In the genomic region with DNA sequence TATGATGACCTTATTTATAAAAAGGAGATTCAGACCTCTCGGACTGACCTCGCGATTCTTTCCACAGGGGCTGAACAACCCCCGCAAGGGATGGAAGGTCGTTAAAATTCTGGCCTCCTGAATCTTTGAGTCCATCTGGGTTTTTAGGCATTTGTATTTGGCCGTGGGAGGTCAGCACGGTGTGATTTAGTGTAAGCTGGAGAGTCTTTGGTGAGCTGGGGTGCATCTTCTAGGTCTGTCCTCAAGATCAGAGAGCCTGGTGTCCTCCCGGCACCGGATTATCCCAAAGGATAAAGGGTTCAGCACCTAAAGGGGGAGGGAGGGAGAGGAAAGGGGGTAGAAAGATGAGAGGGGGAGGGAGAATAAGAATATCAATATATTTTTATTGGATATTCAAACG, we compare ENCODE assay signal across 29 mouse cellular contexts. TPM values are rescaled to one million over a fixed set of nuclear protein-coding genes. Genes with fewer than 3 reads are reported as not detected.
DNase-seq lines count a peak whose midpoint lies in the region; ATAC-seq and TF ChIP-seq lines count a peak whose summit lies in the region.
"Had no signal": no experiment of that assay in that cellular context is flagged by ENCODE, and none has a peak within 500 bp of the region (broad histone marks: within the 10 kb centered on the region; RNA-seq: fewer than 3 reads in every experiment).

No protein-coding gene starts in this region.

- 61% methylated on average over 10 of the region's 10 CpGs for WGBS in kidney, adult 2 months
- 28% methylated on average over 10 of the region's 10 CpGs for WGBS in intestine, embryonic 15.5 days
- 24% methylated on average over 10 of the region's 10 CpGs for WGBS in intestine, embryonic 16.5 days

- no peaks in the 10 kb centered on the region for H3K36me3 ChIP-seq in kidney, adult 2 months (ENCODE audit: control insufficient read depth, insufficient read depth, low read length)
- H3K36me3 ChIP-seq in intestine, embryonic 15.5 days: no peaks in the 10 kb centered on the region
- no peaks in the 10 kb centered on the region for H3K36me3 ChIP-seq in intestine, embryonic 16.5 days (ENCODE audit: control insufficient read depth, insufficient read depth, low read length)
- H3K36me3 ChIP-seq: forebrain, embryonic 12.5 days; heart, embryonic 10.5 days; midbrain, embryonic 10.5 days had no signal

- no peak for DNase-seq in kidney, adult 2 months
- no peak for DNase-seq in kidney, postnatal 10 days
- DNase-seq in neural tube, embryonic 10.5 days (ENCODE audit: extremely low spot score, low spot score): peak; percentile 51
- DNase-seq in urinary bladder, postnatal 25 days (ENCODE audit: low spot score): no peak
- DNase-seq in heart, postnatal 14 days: no peak
- no peak for DNase-seq in spleen, adult 18-20 months
- DNase-seq: adrenal gland, adult 8-10 months; cerebellum, adult 11-12 months; right cerebral cortex, adult 18-20 months; right cerebral cortex, postnatal 4 days had no signal

- H3K4me3 ChIP-seq in kidney, adult 2 months (ENCODE audit: insufficient read depth, low read depth, low read length): no peak overlapping the region
- H3K4me3 ChIP-seq in intestine, embryonic 15.5 days (replicated peaks): no peak overlapping the region
- H3K4me3 ChIP-seq in intestine, embryonic 16.5 days (ENCODE audit: low read length): no peak overlapping the region
- H3K4me3 ChIP-seq: forebrain, embryonic 12.5 days; heart, embryonic 10.5 days; left cerebral cortex, adult 2 months; midbrain, embryonic 10.5 days had no signal

- 0 out of 2 replicates have a peak overlapping the region, but pooled peaks have one; percentile 88 for H3K4me2 ChIP-seq in intestine, embryonic 15.5 days (replicated peaks)
- H3K4me2 ChIP-seq in intestine, embryonic 16.5 days (ENCODE audit: low read depth, low read length): peak overlapping the region; percentile 75; the same call in 1 of the 2 replicates
- H3K4me2 ChIP-seq: forebrain, embryonic 12.5 days had no signal

- no peak overlapping the region for H3K9ac ChIP-seq in intestine, embryonic 15.5 days
- H3K9ac ChIP-seq in intestine, embryonic 16.5 days (ENCODE audit: low read depth, low read length): no peak overlapping the region
- H3K9ac ChIP-seq: forebrain, embryonic 12.5 days had no signal

- intact Hi-C loops in heart, postnatal 14 days (cut with DNase I): loop anchor here (2.0 to 10.0 kb wide), 6 partner anchors 259 to 1071 kb away; no protein-coding TSS in a partner anchor

- no peaks in the 10 kb centered on the region for H3K4me1 ChIP-seq in kidney, adult 2 months (ENCODE audit: control insufficient read depth, insufficient read depth, low read length)
- peaks cover 13% of the 10 kb centered on the region for H3K4me1 ChIP-seq in intestine, embryonic 15.5 days (replicated peaks)
- H3K4me1 ChIP-seq in intestine, embryonic 16.5 days (ENCODE audit: control insufficient read depth, insufficient read depth, low read length): peaks cover 9% of the 10 kb centered on the region

- ATAC-seq in intestine, embryonic 15.5 days: no peak
- ATAC-seq in intestine, embryonic 16.5 days: no peak
- ATAC-seq: activated CD4-positive, CD25-positive, alpha-beta regulatory T cell, adult 4 months had no signal

- TF ChIP-seq POLR2A in kidney, adult 2 months (IDR thresholded peaks at IDR 0.05; ENCODE audit: low read depth, low read length): no peak

- TF ChIP-seq CTCF in kidney, adult 2 months (conservative IDR thresholded peaks at IDR 0.05; ENCODE audit: insufficient read depth, insufficient read length, low read depth, low read length): no peak

- no peaks in the 10 kb centered on the region for H3K9me3 ChIP-seq in intestine, embryonic 15.5 days
- no peaks in the 10 kb centered on the region for H3K9me3 ChIP-seq in intestine, embryonic 16.5 days (ENCODE audit: control insufficient read depth, low read length)
- H3K9me3 ChIP-seq: forebrain, embryonic 12.5 days; heart, embryonic 10.5 days; midbrain, embryonic 10.5 days had no signal

- H3K27ac ChIP-seq in kidney, adult 2 months (ENCODE audit: insufficient read depth, low read depth, low read length): peak overlapping the region; percentile 97
- no peak overlapping the region for H3K27ac ChIP-seq in intestine, embryonic 15.5 days
- H3K27ac ChIP-seq in intestine, embryonic 16.5 days (ENCODE audit: low read length): no peak overlapping the region
- H3K27ac ChIP-seq: forebrain, embryonic 12.5 days; heart, embryonic 10.5 days; left cerebral cortex, adult 2 months; macrophage; midbrain, embryonic 10.5 days had no signal

- H3K27me3 ChIP-seq in kidney, adult 2 months (replicated peaks; ENCODE audit: control insufficient read depth, insufficient read depth, low read length): no peaks in the 10 kb centered on the region
- peaks cover 78% of the 10 kb centered on the region for H3K27me3 ChIP-seq in intestine, embryonic 15.5 days (replicated peaks)
- peaks cover 78% of the 10 kb centered on the region for H3K27me3 ChIP-seq in intestine, embryonic 16.5 days (replicated peaks; ENCODE audit: control insufficient read depth, insufficient read depth, low read length)

RNA-seq across cellular contexts. Expression of gene Hoxd8, which starts 1.1 kb away (rescaled TPM):
- polyA plus RNA-seq in kidney, adult 2 months (2012; rRNA removed): 45.8 and 46.2 TPM in 2 replicates
- polyA plus RNA-seq in intestine, embryonic 15.5 days (2015; fragmentation: Nextera tagmentation; extraction: Ambion mirVana): 4.2 and 5.1 TPM in 2 replicates
- polyA plus RNA-seq in intestine, embryonic 16.5 days (2015; fragmentation: Nextera tagmentation; extraction: Ambion mirVana): 3.1 TPM in 2 replicates
- 1 to 10 TPM; 1.5 to 1.6 TPM for total RNA-seq in heart, postnatal 14 days (2021)
- total RNA-seq: left cerebral cortex, adult 2 months; left cerebral cortex, postnatal 36 days; liver, adult 2 months had no signal
- polyA plus RNA-seq: activated CD4-positive, CD25-positive, alpha-beta regulatory T cell, adult 4 months; C2C12; cortical plate, adult 2 months; forebrain, embryonic 12.5 days; macrophage; midbrain, embryonic 10.5 days had no signal

RNA-seq across cellular contexts. Expression of gene Hoxd9, which starts 5.8 kb away (rescaled TPM):
- polyA plus RNA-seq in kidney, adult 2 months (2012; rRNA removed): 23.9 and 26.0 TPM in 2 replicates
- polyA plus RNA-seq in intestine, embryonic 15.5 days (2015; fragmentation: Nextera tagmentation; extraction: Ambion mirVana): 4.4 and 5.9 TPM in 2 replicates
- 1.8 and 2.5 TPM in 2 replicates for polyA plus RNA-seq in intestine, embryonic 16.5 days (2015; fragmentation: Nextera tagmentation; extraction: Ambion mirVana)
- total RNA-seq in heart, postnatal 14 days (2021): under 1 TPM; 0.12 to 0.24 TPM
- total RNA-seq: layer of hippocampus, postnatal 10 days; left cerebral cortex, adult 2 months; left cerebral cortex, postnatal 36 days; liver, adult 2 months had no signal
- polyA plus RNA-seq: activated CD4-positive, CD25-positive, alpha-beta regulatory T cell, adult 4 months; C2C12; cortical plate, adult 2 months; forebrain, embryonic 12.5 days; liver, adult 2 months; liver, embryonic 16.5 days; macrophage; midbrain, embryonic 10.5 days had no signal

RNA-seq across cellular contexts. Expression of gene Hoxd3, which starts 8.4 kb away (rescaled TPM):
- polyA plus RNA-seq in kidney, adult 2 months (2012; rRNA removed): 10.2 and 10.7 TPM in 2 replicates
- polyA plus RNA-seq in intestine, embryonic 15.5 days (2015; fragmentation: Nextera tagmentation; extraction: Ambion mirVana): 18.8 and 19.2 TPM in 2 replicates
- 13.4 and 15.1 TPM in 2 replicates for polyA plus RNA-seq in intestine, embryonic 16.5 days (2015; fragmentation: Nextera tagmentation; extraction: Ambion mirVana)
- total RNA-seq in heart, postnatal 14 days (2021): not detected
- total RNA-seq: layer of hippocampus, postnatal 10 days; left cerebral cortex, adult 2 months; left cerebral cortex, postnatal 36 days; liver, adult 2 months had no signal
- polyA plus RNA-seq: activated CD4-positive, CD25-positive, alpha-beta regulatory T cell, adult 4 months; C2C12; cortical plate, adult 2 months; forebrain, embryonic 12.5 days; liver, adult 2 months; macrophage had no signal

RNA-seq across cellular contexts. Expression of gene Hoxd4, which starts 8.4 kb away (rescaled TPM):
- polyA plus RNA-seq in kidney, adult 2 months (2012; rRNA removed): 20.3 and 31.4 TPM in 2 replicates
- polyA plus RNA-seq in intestine, embryonic 15.5 days (2015; fragmentation: Nextera tagmentation; extraction: Ambion mirVana): 1.2 and 1.6 TPM in 2 replicates
- 0.91 and 0.95 TPM in 2 replicates for polyA plus RNA-seq in intestine, embryonic 16.5 days (2015; fragmentation: Nextera tagmentation; extraction: Ambion mirVana)
- total RNA-seq in heart, postnatal 14 days (2021): under 1 TPM; 0.36 to 0.51 TPM
- total RNA-seq: layer of hippocampus, postnatal 10 days; left cerebral cortex, adult 2 months; left cerebral cortex, postnatal 36 days had no signal
- polyA plus RNA-seq: activated CD4-positive, CD25-positive, alpha-beta regulatory T cell, adult 4 months; C2C12; cortical plate, adult 2 months; forebrain, embryonic 12.5 days; liver, embryonic 16.5 days; lung, embryonic 16.5 days; macrophage; midbrain, embryonic 10.5 days; thymus, postnatal 0 days had no signal

RNA-seq across cellular contexts. Expression of gene Hoxd10, which starts 11.6 kb away (rescaled TPM):
- polyA plus RNA-seq in kidney, adult 2 months (2012; rRNA removed): 7.6 and 7.9 TPM in 2 replicates
- 4.8 and 7.9 TPM in 2 replicates for polyA plus RNA-seq in intestine, embryonic 15.5 days (2015; fragmentation: Nextera tagmentation; extraction: Ambion mirVana)
- polyA plus RNA-seq in intestine, embryonic 16.5 days (2015; fragmentation: Nextera tagmentation; extraction: Ambion mirVana): 3.7 and 4.4 TPM in 2 replicates
- under 1 TPM in 1 of 2 experiments, not detected in 1; 0.14 TPM for total RNA-seq in heart, postnatal 14 days (2021)
- total RNA-seq: adrenal gland, adult 8-10 months; layer of hippocampus, postnatal 10 days; left cerebral cortex, adult 2 months; left cerebral cortex, postnatal 36 days; liver, adult 2 months had no signal
- polyA plus RNA-seq: activated CD4-positive, CD25-positive, alpha-beta regulatory T cell, adult 4 months; C2C12; cortical plate, adult 2 months; embryonic facial prominence, embryonic 11.5 days; forebrain, embryonic 12.5 days; heart, embryonic 16.5 days; hindbrain, embryonic 11.5 days; liver, adult 2 months; liver, embryonic 16.5 days; macrophage; midbrain, embryonic 10.5 days had no signal
